Mouse (Mus musculus): ENCODE data around the gene Rasal3. TPM values are rescaled to one million over a fixed set of nuclear protein-coding genes. Genes with fewer than 3 reads are reported as not detected.
A peak's percentile ranks its signal among the peaks of the same experiment; 100 is the strongest.

Rasal3 gene
- polyA plus RNA-seq, 1 experiment from 2014 or later, result 0.50 TPM

GRCm38 (mm10) chr17:32349037-32349732, 54.2 kb downstream of the Rasal3 start:
- H3K36me3 ChIP-seq (replicated peaks), result peaks cover 20% of the 10 kb centered on the region
- DNase-seq (ENCODE audit: extremely low spot score, low spot score), result no peak
- peak overlapping the region; percentile 91; the same call in 1 of the 2 replicates for H3K27ac ChIP-seq
- peak overlapping the region; percentile 81 for H3K4me3 ChIP-seq
- H3K4me1 ChIP-seq, result peaks cover 27% of the 10 kb centered on the region
- no peaks in the 10 kb centered on the region for H3K27me3 ChIP-seq (ENCODE audit: poor library complexity, severe bottlenecking)
- H3K9me3 ChIP-seq, result no peaks in the 10 kb centered on the region
- 14% methylated on average over 4 of the region's 4 CpGs for WGBS

DNA sequence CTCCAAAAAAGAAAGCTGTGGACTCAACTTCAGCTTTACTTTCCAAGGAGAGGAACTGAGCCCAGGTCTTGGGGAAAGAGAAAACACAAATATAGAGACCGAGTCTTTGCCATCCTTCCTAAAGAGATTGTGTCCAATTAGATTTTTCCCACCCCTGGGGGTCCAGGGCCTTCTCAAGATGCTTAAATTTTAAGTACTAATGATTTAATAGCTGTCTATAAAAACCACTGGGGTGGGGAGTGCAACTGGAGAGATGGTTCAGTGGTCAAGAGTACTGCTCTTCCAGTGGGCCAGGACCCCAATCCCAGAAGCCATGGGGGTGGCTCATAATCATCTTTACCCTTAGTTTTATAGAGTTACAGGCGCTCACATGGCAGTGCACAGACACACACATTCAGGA, 55.0 kb downstream of the Rasal3 start:
- no peaks in the 10 kb centered on the region for H3K27me3 ChIP-seq (ENCODE audit: poor library complexity, severe bottlenecking)
- 89% methylated on average over 2 of the region's 2 CpGs for WGBS
- H3K4me3 ChIP-seq, result peak overlapping the region; percentile 81; the same call in 1 of the 2 replicates
- peaks cover 27% of the 10 kb centered on the region for H3K4me1 ChIP-seq
- peaks cover 20% of the 10 kb centered on the region for H3K36me3 ChIP-seq (replicated peaks)
- no peaks in the 10 kb centered on the region for H3K9me3 ChIP-seq
- no peak for DNase-seq (ENCODE audit: extremely low spot score, low spot score)
- no peak overlapping the region for H3K27ac ChIP-seq

GRCm38 (mm10) chr17:32341102-32341501, 62.3 kb downstream of the Rasal3 start:
- Histone ChIP-seq H3K4me3 (no peak overlapping the region), H3K27me3 (ENCODE audit: poor library complexity, severe bottlenecking) (no peaks in the 10 kb centered on the region), H3K4me1 (no peaks in the 10 kb centered on the region), H3K36me3 (replicated peaks) (peaks cover 67% of the 10 kb centered on the region), H3K27ac (no peak overlapping the region), H3K9me3 (no peaks in the 10 kb centered on the region)
- no peak for DNase-seq (ENCODE audit: extremely low spot score, low spot score)
- 90% methylated on average over 1 of the region's 1 CpGs for WGBS

Small RNA genes within 50 kb of the gene (microRNA-seq; reads per million reads assigned to microRNA genes)
- gene Gm22201, result not detected

Other genes starting within 250 kb of the Rasal3 start
- 24.4 and 25.7 TPM in 2 replicates for gene Notch3, start 236.7 kb downstream of the Rasal3 start, polyA plus RNA-seq (2016; fragmentation: Nextera tagmentation; extraction: Ambion mirVana)
- 0.09 and 0.20 TPM in 2 replicates for gene Ephx3, start 214.0 kb downstream of the Rasal3 start, polyA plus RNA-seq (2016; fragmentation: Nextera tagmentation; extraction: Ambion mirVana)
- gene Brd4, start 118.9 kb downstream of the Rasal3 start, polyA plus RNA-seq (2016; fragmentation: Nextera tagmentation; extraction: Ambion mirVana), result 112 and 113 TPM in 2 replicates
- gene Akap8, start 82.3 kb downstream of the Rasal3 start, polyA plus RNA-seq (2016; fragmentation: Nextera tagmentation; extraction: Ambion mirVana), result 144 and 147 TPM in 2 replicates
- 79.0 and 79.9 TPM in 2 replicates for gene Akap8l, start 53.0 kb downstream of the Rasal3 start, polyA plus RNA-seq (2016; fragmentation: Nextera tagmentation; extraction: Ambion mirVana)
- 24.9 and 25.9 TPM in 2 replicates for gene Wiz, start 14.1 kb downstream of the Rasal3 start, polyA plus RNA-seq (2016; fragmentation: Nextera tagmentation; extraction: Ambion mirVana)
- gene Pglyrp2, start 20.6 kb upstream of the Rasal3 start, polyA plus RNA-seq (2016; fragmentation: Nextera tagmentation; extraction: Ambion mirVana), result 0.07 TPM in 1 of 2 replicates, not detected in the other
- 0.46 TPM in 1 of 2 replicates, not detected in the other for gene Cyp4f39, start 49.1 kb upstream of the Rasal3 start, polyA plus RNA-seq (2016; fragmentation: Nextera tagmentation; extraction: Ambion mirVana)
- 7.0 and 7.5 TPM in 2 replicates for gene Cyp4f17, start 102.5 kb upstream of the Rasal3 start, polyA plus RNA-seq (2016; fragmentation: Nextera tagmentation; extraction: Ambion mirVana)
- 10.7 and 14.1 TPM in 2 replicates for gene Cyp4f16, start 133.0 kb upstream of the Rasal3 start, polyA plus RNA-seq (2016; fragmentation: Nextera tagmentation; extraction: Ambion mirVana)
- not detected in 2 replicates for gene Cyp4f37, start 217.7 kb upstream of the Rasal3 start, polyA plus RNA-seq (2016; fragmentation: Nextera tagmentation; extraction: Ambion mirVana)

Measured in forebrain, embryonic 10.5 days (tissue).